In the genomic region with DNA sequence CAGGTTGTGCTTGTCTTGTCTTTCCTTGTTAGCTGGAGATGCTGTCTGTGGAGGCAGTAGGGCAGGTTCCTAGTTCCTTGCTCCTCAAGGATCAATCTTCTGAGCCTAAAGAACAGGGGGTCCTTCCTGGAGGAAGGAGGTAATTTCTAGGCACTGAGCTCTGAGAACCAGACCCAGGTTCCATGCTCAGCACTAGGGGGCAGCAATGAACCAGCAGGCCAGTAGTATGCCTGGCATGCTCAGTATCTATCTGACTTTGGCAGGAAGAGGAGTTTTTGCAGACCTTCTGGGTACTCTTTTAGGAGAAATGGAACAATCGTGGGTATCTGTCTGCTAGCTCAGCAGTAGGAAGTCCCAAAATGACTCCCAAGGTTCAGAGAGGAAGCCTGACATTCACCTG, we compare ENCODE assay signal across 8 mouse cellular contexts. TPM values are rescaled to one million over a fixed set of nuclear protein-coding genes. Genes with fewer than 3 reads are reported as not detected.
DNase-seq lines count a peak whose midpoint lies in the region; ATAC-seq and TF ChIP-seq lines count a peak whose summit lies in the region.

No protein-coding gene starts in this region.

- H3K27me3 ChIP-seq in cerebellum, adult 2 months (ENCODE audit: control insufficient read depth, insufficient read depth, low read length): no peaks in the 10 kb centered on the region
- H3K27me3 ChIP-seq in hindbrain, embryonic 12.5 days: no peaks in the 10 kb centered on the region

- peaks cover 2% of the 10 kb centered on the region; the same call in 1 of the 2 replicates for H3K4me1 ChIP-seq in cerebellum, adult 2 months (ENCODE audit: control insufficient read depth, insufficient read depth, low read length)
- H3K4me1 ChIP-seq in hindbrain, embryonic 12.5 days: peaks cover 12% of the 10 kb centered on the region

- no peak overlapping the region for H3K27ac ChIP-seq in cerebellum, adult 2 months (ENCODE audit: insufficient read depth, low read length)
- no peak overlapping the region for H3K27ac ChIP-seq in hindbrain, embryonic 12.5 days

- H3K9me3 ChIP-seq in hindbrain, embryonic 12.5 days (replicated peaks): no peaks in the 10 kb centered on the region

- no peak overlapping the region for H3K4me3 ChIP-seq in cerebellum, adult 2 months (replicated peaks; ENCODE audit: insufficient read depth, low read depth, low read length)
- no peak overlapping the region for H3K4me3 ChIP-seq in hindbrain, embryonic 12.5 days

- peaks cover 7% of the 10 kb centered on the region; the same call in 1 of the 2 replicates for H3K36me3 ChIP-seq in hindbrain, embryonic 12.5 days

- peak; percentile 83 for DNase-seq in NIH3T3 (ENCODE audit: low read depth)
- peak; percentile 48 to 63 for DNase-seq in cerebellum, adult 2 months
- DNase-seq in frontal cortex, adult 2 months (ENCODE audit: extremely low spot score in 1 of 2, low spot score in 1 of 2): peak; percentile 42 to 88
- DNase-seq in layer of hippocampus, postnatal 25 days (ENCODE audit: extremely low spot score in 1 of 2, low spot score in 1 of 2): peak; percentile 58 to 86
- DNase-seq in lung, postnatal 25 days (ENCODE audit: low spot score): peak; percentile 81
- peak; percentile 86 for DNase-seq in right cerebral cortex, postnatal 14 days
- DNase-seq in yolk sac, embryonic 10.5 days (ENCODE audit: low spot score): peak; percentile 19

- 0 out of 2 replicates have a peak, but pooled peaks have one; percentile 42 for ATAC-seq in hindbrain, embryonic 12.5 days (ENCODE audit: low FRiP score)

- WGBS in cerebellum, adult 2 months: 3% methylated on average over 1 of the region's 1 CpGs
- WGBS in hindbrain, embryonic 12.5 days: 11% methylated on average over 1 of the region's 1 CpGs

- no peak for TF ChIP-seq POLR2A in cerebellum, adult 2 months (IDR thresholded peaks at IDR 0.05; ENCODE audit: borderline replicate concordance, insufficient read depth, low read length)

- H3K9ac ChIP-seq in hindbrain, embryonic 12.5 days: no peak overlapping the region

- TF ChIP-seq CTCF in cerebellum, adult 2 months (IDR thresholded peaks at IDR 0.05; ENCODE audit: borderline replicate concordance, insufficient read depth, low read depth, low read length): peak; percentile 85

- H3K4me2 ChIP-seq in hindbrain, embryonic 12.5 days (replicated peaks): no peak overlapping the region

RNA-seq across cellular contexts. Expression of gene Msantd1, which starts 8.0 kb away (rescaled TPM):
- 5.5 and 6.8 TPM in 2 replicates for polyA plus RNA-seq in cerebellum, adult 2 months (2012; rRNA removed)
- polyA plus RNA-seq in frontal cortex, adult 2 months (2012; rRNA removed): 8.1 and 9.0 TPM in 2 replicates
- polyA plus RNA-seq in hindbrain, embryonic 12.5 days (2016; fragmentation: Nextera tagmentation; extraction: Ambion mirVana): 1.6 TPM in 2 replicates
- total RNA-seq in layer of hippocampus, postnatal 25 days (2021): 1 to 10 TPM; 7.0 to 7.4 TPM

RNA-seq across cellular contexts. Expression of gene Rgs12, which starts 33.4 kb away (rescaled TPM):
- 13.0 and 16.0 TPM in 2 replicates for polyA plus RNA-seq in cerebellum, adult 2 months (2012; rRNA removed)
- polyA plus RNA-seq in frontal cortex, adult 2 months (2012; rRNA removed): 58.1 and 62.0 TPM in 2 replicates
- polyA plus RNA-seq in hindbrain, embryonic 12.5 days (2016; fragmentation: Nextera tagmentation; extraction: Ambion mirVana): 65.3 and 67.3 TPM in 2 replicates
- 10 to 100 TPM; 42.7 to 45.9 TPM for total RNA-seq in layer of hippocampus, postnatal 25 days (2021)

Comparison
In these comparisons a context has a peak if more than half of its experiments do, and no peak if none do; other contexts are left out.
1. DNase-seq: peak in every context shown above with its lines; median percentile 86 in right cerebral cortex, postnatal 14 days; 83 in NIH3T3; 81 in lung, postnatal 25 days; 72 in layer of hippocampus, postnatal 25 days; 65 in frontal cortex, adult 2 months; 56 in cerebellum, adult 2 months; 19 in yolk sac, embryonic 10.5 days.